Mouse (Mus musculus): Measurements from ENCODE around the gene Nf1. TPM values are rescaled to one million over a fixed set of nuclear protein-coding genes. Genes with fewer than 3 reads are reported as not detected.

Nf1 gene
- polyA plus RNA-seq, 1 experiment, result 4.4 TPM

DNA sequence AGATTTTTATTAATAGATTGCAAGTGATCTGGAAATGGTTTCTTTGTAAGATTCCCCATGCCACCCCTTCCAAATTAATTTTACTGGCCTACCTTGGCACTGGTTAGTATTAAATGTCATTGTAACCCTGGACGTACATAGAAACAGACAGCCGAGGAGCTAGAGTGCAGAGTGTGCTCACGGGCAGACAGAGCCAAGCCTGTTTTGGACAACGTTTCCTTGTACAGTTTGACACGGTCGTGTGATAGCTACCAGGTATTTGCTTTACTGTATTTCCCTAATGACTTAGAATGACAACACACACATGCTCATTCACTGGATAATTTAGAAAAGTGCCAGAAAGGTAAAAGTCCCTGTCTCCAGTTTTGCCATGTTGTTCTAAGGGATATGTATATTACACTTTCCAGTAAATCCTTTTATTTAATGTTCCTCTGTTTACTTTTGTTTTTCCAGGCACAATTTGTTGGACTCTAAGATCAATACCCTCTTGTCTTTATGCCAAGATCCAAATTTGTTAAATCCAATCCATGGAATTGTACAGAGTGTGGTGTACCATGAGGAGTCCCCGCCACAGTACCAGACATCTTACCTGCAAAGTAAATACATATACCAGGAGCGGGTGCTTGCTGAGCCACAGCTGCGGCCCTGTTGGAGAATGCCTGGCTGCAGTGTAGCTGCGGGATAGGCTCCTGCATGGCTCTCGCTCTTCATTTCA lies 228.9 kb downstream of the Nf1 start:
- DNase-seq (ENCODE audit: low read depth in 1 of 2, low spot score in 2 of 2), result no peak
- Histone ChIP-seq H3K4me1 (ENCODE audit: control insufficient read depth, insufficient read depth, insufficient read length) (no peaks in the 10 kb centered on the region), H3K27ac (ENCODE audit: insufficient read depth, low read length) (no peak overlapping the region), H3K36me3 (ENCODE audit: control insufficient read depth, insufficient read depth, low read length) (peaks cover 28% of the 10 kb centered on the region), H3K27me3 (ENCODE audit: control insufficient read depth, insufficient read depth, low read length) (no peaks in the 10 kb centered on the region), H3K4me3 (ENCODE audit: extremely low read depth, insufficient read depth, insufficient read length) (no peak overlapping the region)
- WGBS, result 93% methylated on average over 11 of the region's 11 CpGs
- TF ChIP-seq POLR2A (IDR thresholded peaks at IDR 0.05; ENCODE audit: low read depth, low read length) (no peak), CTCF (IDR thresholded peaks at IDR 0.05; ENCODE audit: extremely low read depth, insufficient read depth, insufficient read length, insufficient replicate concordance) (no peak)

- 72% methylated on average over 2 of the region's 2 CpGs for WGBS
- H3K4me1 ChIP-seq (ENCODE audit: control insufficient read depth, insufficient read depth, insufficient read length), result peaks cover 4% of the 10 kb centered on the region; the same call in 1 of the 2 replicates
- no peak overlapping the region for H3K4me3 ChIP-seq (ENCODE audit: extremely low read depth, insufficient read depth, insufficient read length)
- no peak for DNase-seq (ENCODE audit: low read depth in 1 of 2, low spot score in 2 of 2)
- TF ChIP-seq CTCF (IDR thresholded peaks at IDR 0.05; ENCODE audit: extremely low read depth, insufficient read depth, insufficient read length, insufficient replicate concordance), result no peak
- H3K27ac ChIP-seq (ENCODE audit: insufficient read depth, low read length), result no peak overlapping the region
- H3K27me3 ChIP-seq (ENCODE audit: control insufficient read depth, insufficient read depth, low read length), result no peaks in the 10 kb centered on the region
- peaks cover 23% of the 10 kb centered on the region for H3K36me3 ChIP-seq (ENCODE audit: control insufficient read depth, insufficient read depth, low read length)
Measured at GRCm38 (mm10) chr11:79570319-79570718, 230.8 kb downstream of the Nf1 start.

DNA sequence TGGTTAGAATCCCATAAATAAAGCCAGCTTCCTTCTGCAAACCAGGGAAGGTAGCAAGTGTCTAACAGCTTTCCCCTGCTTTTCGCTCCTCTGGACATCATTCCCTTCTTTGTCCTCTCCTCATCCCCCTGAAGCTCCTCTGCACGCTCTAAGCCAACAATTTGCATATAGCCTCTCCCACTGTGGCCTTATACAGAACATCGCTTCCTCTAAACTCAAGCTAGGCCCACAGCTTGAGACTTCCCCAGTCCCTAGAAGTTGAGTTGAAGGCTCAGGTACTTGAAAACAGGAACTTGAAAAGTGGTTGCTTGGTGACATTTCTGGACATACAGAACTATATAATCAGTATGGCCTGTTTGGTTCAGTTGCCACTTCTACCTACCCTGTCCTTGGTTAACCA lies 234.3 kb downstream of the Nf1 start:
- Histone ChIP-seq H3K27me3 (ENCODE audit: control insufficient read depth, insufficient read depth, low read length) (no peaks in the 10 kb centered on the region), H3K27ac (ENCODE audit: insufficient read depth, low read length) (peak overlapping the region; percentile 25; the same call in 1 of the 2 replicates), H3K36me3 (ENCODE audit: control insufficient read depth, insufficient read depth, low read length) (peaks cover 10% of the 10 kb centered on the region; the same call in 1 of the 2 replicates), H3K4me3 (ENCODE audit: extremely low read depth, insufficient read depth, insufficient read length) (no peak overlapping the region), H3K4me1 (ENCODE audit: control insufficient read depth, insufficient read depth, insufficient read length) (peaks cover 4% of the 10 kb centered on the region; the same call in 1 of the 2 replicates)
- 42% methylated on average over 3 of the region's 3 CpGs for WGBS
- TF ChIP-seq CTCF (IDR thresholded peaks at IDR 0.05; ENCODE audit: extremely low read depth, insufficient read depth, insufficient read length, insufficient replicate concordance) (no peak), POLR2A (IDR thresholded peaks at IDR 0.05; ENCODE audit: low read depth, low read length) (no peak)
- DNase-seq (ENCODE audit: low read depth in 1 of 2, low spot score in 2 of 2), result peak; percentile 16 to 38

DNA sequence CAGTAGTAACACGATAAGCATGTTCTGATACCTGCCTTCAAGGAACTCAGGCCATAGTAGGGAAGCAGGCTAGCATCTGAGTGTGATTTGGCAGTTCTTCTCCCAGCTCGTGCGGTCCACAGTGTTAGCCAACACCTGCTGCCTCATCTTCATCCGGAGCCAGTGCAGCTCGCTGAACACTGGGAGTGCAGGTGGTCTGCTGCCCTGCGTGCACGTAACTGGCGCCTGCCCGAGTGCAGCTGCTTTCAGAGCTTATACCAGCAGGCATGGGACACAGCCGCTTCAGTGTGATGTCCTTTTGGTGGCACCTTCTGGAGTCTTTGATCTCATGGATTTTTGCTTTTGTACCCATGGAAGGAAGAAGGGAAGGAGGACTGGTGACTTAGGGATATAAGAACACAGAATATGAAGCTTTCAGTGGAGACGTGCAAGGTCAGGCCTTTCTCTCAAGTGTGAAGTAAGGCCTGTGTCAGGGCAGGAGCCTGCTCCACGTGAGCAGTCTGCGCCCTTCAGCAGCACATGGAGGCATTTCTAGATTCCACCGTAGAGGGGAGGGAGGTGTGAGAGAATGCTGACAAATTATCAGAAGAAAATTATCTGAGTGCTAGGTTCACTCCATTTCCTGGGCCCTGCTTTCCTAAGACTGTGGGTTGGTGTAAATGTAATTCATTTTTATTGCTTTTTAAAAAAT lies 236.0 kb downstream of the Nf1 start:
- 94% methylated on average over 14 of the region's 14 CpGs for WGBS
- H3K36me3 ChIP-seq (ENCODE audit: control insufficient read depth, insufficient read depth, low read length), result peaks cover 8% of the 10 kb centered on the region; the same call in 1 of the 2 replicates
- peaks cover 4% of the 10 kb centered on the region; the same call in 1 of the 2 replicates for H3K4me1 ChIP-seq (ENCODE audit: control insufficient read depth, insufficient read depth, insufficient read length)
- H3K4me3 ChIP-seq (ENCODE audit: extremely low read depth, insufficient read depth, insufficient read length), result no peak overlapping the region
- no peak for DNase-seq (ENCODE audit: low read depth in 1 of 2, low spot score in 2 of 2)
- no peak overlapping the region for H3K27ac ChIP-seq (ENCODE audit: insufficient read depth, low read length)
- no peaks in the 10 kb centered on the region for H3K27me3 ChIP-seq (ENCODE audit: control insufficient read depth, insufficient read depth, low read length)
- no peak for TF ChIP-seq CTCF (IDR thresholded peaks at IDR 0.05; ENCODE audit: extremely low read depth, insufficient read depth, insufficient read length, insufficient replicate concordance)
- TF ChIP-seq POLR2A (IDR thresholded peaks at IDR 0.05; ENCODE audit: low read depth, low read length), result no peak

DNA sequence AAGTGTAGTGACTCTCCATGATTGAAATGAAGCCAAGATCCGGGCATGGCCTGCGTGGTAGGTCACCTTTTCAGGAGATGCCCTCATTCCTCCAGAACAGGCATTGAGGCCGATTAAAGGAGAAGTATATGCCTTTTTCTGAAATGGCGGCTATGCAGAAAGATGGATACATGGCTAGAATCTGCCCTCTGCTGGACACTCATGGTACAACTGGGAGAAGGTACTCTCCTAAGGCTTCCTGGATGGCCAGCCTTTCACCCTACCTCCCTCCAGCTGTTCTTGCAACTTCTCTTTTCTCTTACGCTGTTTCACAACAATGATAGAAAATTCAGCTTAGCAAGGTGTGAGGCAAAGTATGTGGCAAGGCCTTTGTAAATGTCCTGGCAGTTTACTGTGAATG lies 238.2 kb downstream of the Nf1 start:
- Histone ChIP-seq H3K36me3 (ENCODE audit: control insufficient read depth, insufficient read depth, low read length) (peaks cover 3% of the 10 kb centered on the region; the same call in 1 of the 2 replicates), H3K27ac (ENCODE audit: insufficient read depth, low read length) (no peak overlapping the region), H3K4me3 (ENCODE audit: extremely low read depth, insufficient read depth, insufficient read length) (no peak overlapping the region), H3K27me3 (ENCODE audit: control insufficient read depth, insufficient read depth, low read length) (no peaks in the 10 kb centered on the region), H3K4me1 (ENCODE audit: control insufficient read depth, insufficient read depth, insufficient read length) (peaks cover 4% of the 10 kb centered on the region; the same call in 1 of the 2 replicates)
- 20% methylated on average over 5 of the region's 5 CpGs for WGBS
- DNase-seq (ENCODE audit: low read depth in 1 of 2, low spot score in 2 of 2), result peak; percentile 63 to 84
- peak; percentile 58; the same call in 1 of the 2 replicates for TF ChIP-seq CTCF (IDR thresholded peaks at IDR 0.05; ENCODE audit: extremely low read depth, insufficient read depth, insufficient read length, insufficient replicate concordance)
- TF ChIP-seq POLR2A (IDR thresholded peaks at IDR 0.05; ENCODE audit: low read depth, low read length), result no peak

- H3K36me3 ChIP-seq (ENCODE audit: control insufficient read depth, insufficient read depth, low read length), result peaks cover 1% of the 10 kb centered on the region; the same call in 1 of the 2 replicates
- no peaks in the 10 kb centered on the region for H3K27me3 ChIP-seq (ENCODE audit: control insufficient read depth, insufficient read depth, low read length)
- DNase-seq (ENCODE audit: low read depth in 1 of 2, low spot score in 2 of 2), result no peak
- H3K27ac ChIP-seq (ENCODE audit: insufficient read depth, low read length), result no peak overlapping the region
- no peak overlapping the region for H3K4me3 ChIP-seq (ENCODE audit: extremely low read depth, insufficient read depth, insufficient read length)
- no peaks in the 10 kb centered on the region for H3K4me1 ChIP-seq (ENCODE audit: control insufficient read depth, insufficient read depth, insufficient read length)
- 81% methylated on average over 4 of the region's 4 CpGs for WGBS
- TF ChIP-seq POLR2A (IDR thresholded peaks at IDR 0.05; ENCODE audit: low read depth, low read length) (no peak), CTCF (IDR thresholded peaks at IDR 0.05; ENCODE audit: extremely low read depth, insufficient read depth, insufficient read length, insufficient replicate concordance) (no peak)
Measured at GRCm38 (mm10) chr11:79580660-79581059, 241.2 kb downstream of the Nf1 start.
